Mouse (Mus musculus): Measurements from ENCODE around the gene Rps21. TPM values are rescaled to one million over a fixed set of nuclear protein-coding genes. Genes with fewer than 3 reads are reported as not detected.

Rps21 gene
- polyA plus RNA-seq, 1 experiment from 2014 or later: 478 TPM

- Histone ChIP-seq H3K4me1 (ENCODE audit: control insufficient read depth, insufficient read depth, low read length) (no peaks in the 10 kb centered on the region), H3K9me3 (ENCODE audit: control insufficient read depth, low read length) (no peaks in the 10 kb centered on the region), H3K27ac (ENCODE audit: low read depth, low read length) (no peak overlapping the region), H3K27me3 (ENCODE audit: control insufficient read depth, insufficient read depth, low read length) (no peaks in the 10 kb centered on the region), H3K36me3 (ENCODE audit: control insufficient read depth, insufficient read depth, low read length) (no peaks in the 10 kb centered on the region), H3K4me3 (ENCODE audit: low read depth, low read length) (no peak overlapping the region), H3K9ac (ENCODE audit: low read length) (no peak overlapping the region), H3K4me2 (ENCODE audit: low read depth) (no peak overlapping the region)
- ATAC-seq (ENCODE audit: insufficient read depth, low FRiP score, low TSS enrichment) (no peak), DNase-seq (ENCODE audit: low spot score) (no peak)
- 59% methylated on average over 6 of the region's 6 CpGs for WGBS
These were observed 22.2 kb upstream of the Rps21 start for GRCm38 (mm10) chr2:180234980-180235379.

GRCm38 (mm10) chr2:180235788-180236187 is 21.4 kb upstream of the Rps21 start:
- no peak overlapping the region for H3K27ac ChIP-seq (ENCODE audit: low read depth, low read length)
- H3K4me2 ChIP-seq (ENCODE audit: low read depth): no peak overlapping the region
- no peaks in the 10 kb centered on the region for H3K9me3 ChIP-seq (ENCODE audit: control insufficient read depth, low read length)
- 85% methylated on average over 4 of the region's 4 CpGs for WGBS
- no peaks in the 10 kb centered on the region for H3K36me3 ChIP-seq (ENCODE audit: control insufficient read depth, insufficient read depth, low read length)
- no peak overlapping the region for H3K4me3 ChIP-seq (ENCODE audit: low read depth, low read length)
- DNase-seq (ENCODE audit: low spot score): no peak
- no peaks in the 10 kb centered on the region for H3K4me1 ChIP-seq (ENCODE audit: control insufficient read depth, insufficient read depth, low read length)
- ATAC-seq (ENCODE audit: insufficient read depth, low FRiP score, low TSS enrichment): no peak
- H3K27me3 ChIP-seq (ENCODE audit: control insufficient read depth, insufficient read depth, low read length): no peaks in the 10 kb centered on the region
- no peak overlapping the region for H3K9ac ChIP-seq (ENCODE audit: low read length)

- WGBS: 58% methylated on average over 3 of the region's 3 CpGs
- no peak for ATAC-seq (ENCODE audit: insufficient read depth, low FRiP score, low TSS enrichment)
- Histone ChIP-seq H3K4me3 (ENCODE audit: low read depth, low read length) (no peak overlapping the region), H3K27ac (ENCODE audit: low read depth, low read length) (no peak overlapping the region), H3K36me3 (ENCODE audit: control insufficient read depth, insufficient read depth, low read length) (no peaks in the 10 kb centered on the region), H3K9me3 (ENCODE audit: control insufficient read depth, low read length) (no peaks in the 10 kb centered on the region), H3K27me3 (ENCODE audit: control insufficient read depth, insufficient read depth, low read length) (no peaks in the 10 kb centered on the region), H3K9ac (ENCODE audit: low read length) (no peak overlapping the region), H3K4me1 (ENCODE audit: control insufficient read depth, insufficient read depth, low read length) (no peaks in the 10 kb centered on the region), H3K4me2 (ENCODE audit: low read depth) (no peak overlapping the region)
- no peak for DNase-seq (ENCODE audit: low spot score)
These were observed 20.7 kb upstream of the Rps21 start for GRCm38 (mm10) chr2:180236500-180236899.

GRCm38 (mm10) chr2:180236930-180237329 is 20.2 kb upstream of the Rps21 start:
- Histone ChIP-seq H3K4me2 (ENCODE audit: low read depth) (no peak overlapping the region), H3K27ac (ENCODE audit: low read depth, low read length) (no peak overlapping the region), H3K4me3 (ENCODE audit: low read depth, low read length) (no peak overlapping the region), H3K27me3 (ENCODE audit: control insufficient read depth, insufficient read depth, low read length) (no peaks in the 10 kb centered on the region), H3K36me3 (ENCODE audit: control insufficient read depth, insufficient read depth, low read length) (no peaks in the 10 kb centered on the region), H3K4me1 (ENCODE audit: control insufficient read depth, insufficient read depth, low read length) (no peaks in the 10 kb centered on the region), H3K9ac (ENCODE audit: low read length) (no peak overlapping the region), H3K9me3 (ENCODE audit: control insufficient read depth, low read length) (no peaks in the 10 kb centered on the region)
- no peak for DNase-seq (ENCODE audit: low spot score)
- no peak for ATAC-seq (ENCODE audit: insufficient read depth, low FRiP score, low TSS enrichment)
- WGBS: 78% methylated on average over 3 of the region's 3 CpGs

GRCm38 (mm10) chr2:180237601-180238345 is 19.4 kb upstream of the Rps21 start:
- no peaks in the 10 kb centered on the region for H3K9me3 ChIP-seq (ENCODE audit: control insufficient read depth, low read length)
- ATAC-seq (ENCODE audit: insufficient read depth, low FRiP score, low TSS enrichment) (no peak), DNase-seq (ENCODE audit: low spot score) (no peak)
- H3K4me1 ChIP-seq (ENCODE audit: control insufficient read depth, insufficient read depth, low read length): no peaks in the 10 kb centered on the region
- H3K9ac ChIP-seq (ENCODE audit: low read length): no peak overlapping the region
- H3K36me3 ChIP-seq (ENCODE audit: control insufficient read depth, insufficient read depth, low read length): no peaks in the 10 kb centered on the region
- H3K4me2 ChIP-seq (ENCODE audit: low read depth): no peak overlapping the region
- H3K27me3 ChIP-seq (ENCODE audit: control insufficient read depth, insufficient read depth, low read length): no peaks in the 10 kb centered on the region
- H3K27ac ChIP-seq (ENCODE audit: low read depth, low read length): no peak overlapping the region
- no peak overlapping the region for H3K4me3 ChIP-seq (ENCODE audit: low read depth, low read length)
- WGBS: 95% methylated on average over 7 of the region's 7 CpGs

- H3K4me1 ChIP-seq (ENCODE audit: control insufficient read depth, insufficient read depth, low read length): no peaks in the 10 kb centered on the region
These were observed 18.6 kb upstream of the Rps21 start for GRCm38 (mm10) chr2:180238591-180238990.

GRCm38 (mm10) chr2:180243108-180243507 is 14.1 kb upstream of the Rps21 start:
- WGBS: 86% methylated on average over 4 of the region's 4 CpGs
- no peaks in the 10 kb centered on the region for H3K4me1 ChIP-seq (ENCODE audit: control insufficient read depth, insufficient read depth, low read length)
- H3K4me2 ChIP-seq (ENCODE audit: low read depth): no peak overlapping the region
- ATAC-seq (ENCODE audit: insufficient read depth, low FRiP score, low TSS enrichment) (no peak), DNase-seq (ENCODE audit: low spot score) (no peak)
- no peak overlapping the region for H3K27ac ChIP-seq (ENCODE audit: low read depth, low read length)
- no peaks in the 10 kb centered on the region for H3K27me3 ChIP-seq (ENCODE audit: control insufficient read depth, insufficient read depth, low read length)
- H3K36me3 ChIP-seq (ENCODE audit: control insufficient read depth, insufficient read depth, low read length): no peaks in the 10 kb centered on the region
- H3K4me3 ChIP-seq (ENCODE audit: low read depth, low read length): no peak overlapping the region
- H3K9ac ChIP-seq (ENCODE audit: low read length): no peak overlapping the region
- H3K9me3 ChIP-seq (ENCODE audit: control insufficient read depth, low read length): no peaks in the 10 kb centered on the region

More at GRCm38 (mm10) chr2:180238591-180238990, 18.6 kb upstream of the Rps21 start:
- ATAC-seq (ENCODE audit: insufficient read depth, low FRiP score, low TSS enrichment): no peak
- Histone ChIP-seq H3K9ac (ENCODE audit: low read length) (no peak overlapping the region), H3K9me3 (ENCODE audit: control insufficient read depth, low read length) (no peaks in the 10 kb centered on the region), H3K4me3 (ENCODE audit: low read depth, low read length) (no peak overlapping the region), H3K4me2 (ENCODE audit: low read depth) (no peak overlapping the region), H3K27me3 (ENCODE audit: control insufficient read depth, insufficient read depth, low read length) (no peaks in the 10 kb centered on the region), H3K27ac (ENCODE audit: low read depth, low read length) (no peak overlapping the region), H3K36me3 (ENCODE audit: control insufficient read depth, insufficient read depth, low read length) (no peaks in the 10 kb centered on the region)
- no peak for DNase-seq (ENCODE audit: low spot score)
- 85% methylated on average over 5 of the region's 5 CpGs for WGBS

GRCm38 (mm10) chr2:180247916-180248315 is 9.3 kb upstream of the Rps21 start:
- H3K27me3 ChIP-seq (ENCODE audit: control insufficient read depth, insufficient read depth, low read length): no peaks in the 10 kb centered on the region
- no peak overlapping the region for H3K4me2 ChIP-seq (ENCODE audit: low read depth)
- DNase-seq (ENCODE audit: low spot score): no peak
- no peak overlapping the region for H3K4me3 ChIP-seq (ENCODE audit: low read depth, low read length)
- no peak overlapping the region for H3K27ac ChIP-seq (ENCODE audit: low read depth, low read length)
- no peaks in the 10 kb centered on the region for H3K36me3 ChIP-seq (ENCODE audit: control insufficient read depth, insufficient read depth, low read length)
- no peak for ATAC-seq (ENCODE audit: insufficient read depth, low FRiP score, low TSS enrichment)
- H3K4me1 ChIP-seq (ENCODE audit: control insufficient read depth, insufficient read depth, low read length): no peaks in the 10 kb centered on the region
- H3K9ac ChIP-seq (ENCODE audit: low read length): no peak overlapping the region
- 84% methylated on average over 5 of the region's 5 CpGs for WGBS
- no peaks in the 10 kb centered on the region for H3K9me3 ChIP-seq (ENCODE audit: control insufficient read depth, low read length)

- Histone ChIP-seq H3K9me3 (ENCODE audit: control insufficient read depth, low read length) (no peaks in the 10 kb centered on the region), H3K4me2 (ENCODE audit: low read depth) (no peak overlapping the region), H3K4me1 (ENCODE audit: control insufficient read depth, insufficient read depth, low read length) (no peaks in the 10 kb centered on the region), H3K36me3 (ENCODE audit: control insufficient read depth, insufficient read depth, low read length) (no peaks in the 10 kb centered on the region), H3K27ac (ENCODE audit: low read depth, low read length) (no peak overlapping the region), H3K9ac (ENCODE audit: low read length) (no peak overlapping the region), H3K27me3 (ENCODE audit: control insufficient read depth, insufficient read depth, low read length) (no peaks in the 10 kb centered on the region), H3K4me3 (ENCODE audit: low read depth, low read length) (no peak overlapping the region)
- DNase-seq (ENCODE audit: low spot score) (no peak), ATAC-seq (ENCODE audit: insufficient read depth, low FRiP score, low TSS enrichment) (no peak)
- WGBS: 66% methylated on average over 9 of the region's 9 CpGs
These were observed 8.1 kb upstream of the Rps21 start for GRCm38 (mm10) chr2:180248947-180249660.
